Mouse (Mus musculus) left cerebral cortex, postnatal 36 days (tissue): Measurements from ENCODE around the gene Plet1. TPM values are rescaled to one million over a fixed set of nuclear protein-coding genes. Genes with fewer than 3 reads are reported as not detected.

Source experiments
- DNase-seq, 2 experiments: peaks; one replicate each; pipeline ENCODE4 v3.0.0; 2021 to 2022; ENCODE audit warnings: low spot score in 2 of 2, mixed read lengths in 1 of 2
- intact Hi-C: fragments of 180-260 bp; cut with DNase I; formaldehyde crosslinking; loops from one replicate; pipeline ENCODE4 v1.15.1; 2025
- total RNA-seq, 2 experiments: library from RNA; stranded (reverse); gene quantifications; 2 replicates each; pipeline ENCODE4 v1.2.3; 2021

Plet1 gene
- not detected for total RNA-seq

DNA sequence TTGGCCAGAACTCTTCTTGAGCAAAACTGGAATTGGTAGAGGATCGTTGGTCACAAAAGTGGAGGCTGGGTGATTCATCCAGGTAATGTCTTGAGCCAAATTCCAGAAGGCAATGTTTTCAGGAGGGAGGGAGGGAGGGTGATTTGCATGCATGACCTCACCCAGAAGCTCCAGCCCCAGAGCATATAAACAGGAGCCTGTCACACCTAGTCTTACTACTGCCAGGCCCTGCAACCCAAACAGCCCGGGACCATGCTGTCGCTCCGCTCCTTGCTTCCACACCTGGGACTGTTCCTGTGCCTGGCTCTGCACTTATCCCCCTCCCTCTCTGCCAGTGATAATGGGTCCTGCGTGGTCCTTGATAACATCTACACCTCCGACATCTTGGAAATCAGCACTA, at the start of gene Plet1:
Gene Plet1, plus strand, starts transcription at position 215 of the 400 bp plus-strand sequence.
- no peak for DNase-seq
- intact Hi-C loops = no loop called here

DNA sequence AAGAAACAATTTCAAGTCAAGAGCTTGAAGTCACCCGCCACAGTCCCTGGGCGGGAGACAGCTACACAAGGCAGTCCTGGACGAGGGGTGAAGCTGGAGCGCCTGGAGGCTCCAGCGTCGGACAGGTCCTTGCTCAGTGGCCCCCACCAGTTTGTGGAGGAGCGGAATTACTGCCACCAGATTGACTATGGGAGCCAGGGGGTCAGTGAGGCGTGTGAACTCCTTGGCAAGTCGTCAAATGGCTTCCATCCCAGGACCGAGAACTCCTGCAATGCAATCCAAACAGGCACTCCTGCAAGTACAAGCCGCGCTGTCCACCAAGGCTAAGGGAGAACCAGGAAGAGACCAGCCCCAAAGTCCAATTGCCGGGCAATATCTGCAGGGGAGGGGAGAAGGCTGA, 45.3 kb upstream of the Plet1 start:
- intact Hi-C loops = loop anchor here (10.0 kb wide), 1 partner anchor 1364 kb away; the partner anchor contains the start of gene Tmprss5
- DNase-seq = no peak

DNA sequence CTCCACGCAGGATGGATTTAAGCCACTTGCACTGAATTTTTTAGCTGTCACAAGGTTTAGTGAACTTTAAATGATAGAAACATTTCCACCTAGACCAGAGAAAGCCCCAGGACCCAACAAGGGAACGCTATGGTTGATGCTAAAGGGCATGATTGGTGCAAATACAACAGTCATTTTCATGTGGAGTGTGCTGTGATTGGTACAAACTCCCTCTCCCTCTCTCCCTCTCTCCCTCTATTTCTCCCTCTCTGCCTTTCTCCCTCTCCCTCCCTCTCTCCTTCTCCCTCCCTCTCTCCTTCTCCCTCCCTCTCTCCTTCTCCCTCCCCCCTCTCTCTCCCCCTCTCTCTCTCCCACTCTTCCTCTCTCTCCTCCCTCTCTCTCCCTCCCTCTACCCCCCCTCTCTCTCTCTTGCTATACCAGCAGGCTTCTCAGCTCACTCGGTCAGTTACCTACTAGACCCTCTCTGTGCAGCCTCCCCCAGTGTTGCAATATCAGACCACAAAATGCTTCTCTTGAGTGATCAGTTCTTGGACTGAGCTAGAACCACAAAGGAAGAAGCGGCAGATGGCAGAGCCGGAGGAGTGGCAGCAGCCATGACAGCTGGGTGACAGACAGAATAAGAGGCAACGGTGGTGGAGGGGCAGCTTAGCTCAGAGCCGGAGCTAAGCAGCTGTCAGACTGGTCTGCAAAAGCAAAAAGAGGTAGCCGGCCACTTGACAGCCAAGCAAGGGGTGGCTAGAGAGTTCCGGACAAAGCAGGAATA, 42.7 kb upstream of the Plet1 start:
- peak; percentile 29 to 40 for DNase-seq
- intact Hi-C loops = no loop called here

DNA sequence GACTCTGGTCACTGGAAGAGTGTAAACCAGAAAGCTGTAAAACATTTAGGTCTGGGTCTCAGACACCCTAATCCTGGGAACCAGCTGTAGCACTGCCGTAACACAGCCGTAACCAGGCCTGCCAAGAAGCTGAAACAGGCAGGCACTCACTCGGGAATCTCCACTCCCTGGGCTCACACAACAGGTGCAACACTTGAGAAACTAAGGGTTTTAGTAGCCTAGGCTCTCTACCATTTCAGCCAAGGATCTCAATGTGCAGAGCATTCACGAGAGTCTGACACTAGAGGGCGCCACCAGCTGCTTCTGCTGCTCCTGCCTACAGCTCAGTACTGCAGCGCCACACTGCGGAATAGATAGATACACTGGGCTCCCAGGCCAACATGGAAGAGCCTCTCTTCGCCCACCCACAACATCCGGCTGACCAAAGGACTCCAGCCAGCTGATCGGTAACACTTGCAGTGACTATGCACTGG, 42.0 kb upstream of the Plet1 start:
- intact Hi-C loops = no loop called here
- peak; percentile 78 to 85 for DNase-seq

DNA sequence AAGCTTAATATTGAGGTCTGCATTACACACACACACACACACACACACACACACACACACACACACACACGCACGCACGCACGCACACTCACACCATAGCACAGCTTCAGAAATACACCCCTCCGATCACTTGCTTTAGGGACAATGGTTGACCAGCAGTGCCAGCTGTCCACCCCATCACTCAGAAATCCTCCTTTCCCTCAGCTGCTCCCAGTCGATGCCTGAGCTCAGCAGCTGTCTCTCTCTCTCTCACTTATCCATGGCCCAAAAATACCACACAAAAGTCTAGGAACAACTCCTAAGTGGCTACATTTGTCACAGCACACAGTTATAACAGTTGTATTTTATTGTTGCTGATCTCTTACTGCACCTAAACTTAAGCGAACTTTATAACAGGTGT, 36.7 kb upstream of the Plet1 start:
- intact Hi-C loops = no loop called here
- no peak for DNase-seq

DNA sequence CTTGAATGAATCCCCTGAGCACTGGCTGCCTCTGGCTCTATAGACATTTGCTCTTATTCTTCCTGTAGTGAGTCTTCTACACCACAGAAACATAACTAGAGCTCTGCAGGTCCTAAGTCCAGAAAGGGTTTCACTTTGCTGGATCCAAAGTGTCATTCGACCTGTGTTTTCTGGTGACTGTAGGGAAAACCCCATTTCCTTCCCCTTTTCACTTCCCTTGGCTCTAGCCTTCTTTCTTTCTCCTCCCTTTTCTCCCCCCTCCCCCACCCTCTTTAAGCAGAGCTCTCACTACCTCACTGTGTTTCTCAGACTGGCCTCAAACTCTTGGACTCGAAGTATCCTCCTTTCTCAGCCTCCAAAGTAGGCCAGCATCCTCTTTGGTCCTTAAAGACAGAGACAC, 34.8 kb upstream of the Plet1 start:
- intact Hi-C loops = no loop called here
- no peak for DNase-seq

DNA sequence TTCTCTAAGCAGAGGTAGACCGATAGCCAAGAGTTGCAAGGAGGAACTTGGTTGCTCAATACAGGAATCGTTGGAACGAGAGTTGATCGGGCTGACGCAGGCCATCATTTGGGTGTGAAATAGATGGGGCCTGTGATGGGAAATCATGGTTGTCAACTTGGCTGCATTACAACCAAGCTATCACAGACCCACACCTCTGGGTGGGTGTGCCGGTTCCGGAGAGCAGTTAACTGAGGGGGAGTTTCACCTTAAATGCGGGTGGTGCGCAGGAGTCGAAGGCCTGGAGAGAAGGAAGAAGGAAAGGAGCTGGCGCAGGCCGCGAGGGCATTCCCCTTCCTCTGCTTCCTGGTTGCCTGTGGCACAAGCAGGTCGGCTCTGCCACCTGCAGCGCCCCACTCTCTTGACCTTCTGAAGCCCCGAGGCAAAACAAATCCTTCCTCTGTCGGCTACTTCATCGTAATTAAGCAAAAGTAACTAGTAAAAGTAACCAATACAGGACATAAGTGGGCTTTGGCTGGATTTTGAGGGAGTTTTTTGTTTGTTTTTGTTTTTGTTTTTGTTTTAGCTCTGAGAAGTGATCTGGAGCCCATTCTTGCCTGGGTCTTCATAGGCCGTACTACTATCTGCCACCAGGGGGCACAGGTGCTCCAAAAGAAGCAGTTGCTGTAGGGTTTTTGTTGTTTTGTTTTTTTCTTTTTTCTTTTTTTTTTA, 31.7 kb upstream of the Plet1 start:
- intact Hi-C loops = loop anchor here (1.0 kb wide), 1 partner anchor 66 kb away; the partner anchor contains the start of gene Pts
- DNase-seq = peak; percentile 32 to 41

DNA sequence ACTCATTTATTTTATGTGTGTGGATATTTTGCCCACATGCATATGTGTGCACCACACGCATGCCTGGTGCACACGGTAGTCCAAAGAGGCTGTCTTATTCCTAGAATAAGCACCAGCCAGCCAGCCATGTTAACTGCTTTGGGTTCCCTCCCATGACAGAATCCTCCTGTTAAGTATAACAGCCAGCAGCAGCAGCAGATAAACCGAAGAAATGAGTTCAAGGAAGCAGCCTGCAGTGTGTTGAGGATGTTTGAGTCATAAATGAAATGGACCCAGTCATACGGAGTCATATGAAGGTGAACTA, 31.2 kb upstream of the Plet1 start:
- DNase-seq = no peak
- intact Hi-C loops = loop anchor here (1.0 kb wide), 1 partner anchor 65 kb away; the partner anchor contains the start of gene Pts

DNA sequence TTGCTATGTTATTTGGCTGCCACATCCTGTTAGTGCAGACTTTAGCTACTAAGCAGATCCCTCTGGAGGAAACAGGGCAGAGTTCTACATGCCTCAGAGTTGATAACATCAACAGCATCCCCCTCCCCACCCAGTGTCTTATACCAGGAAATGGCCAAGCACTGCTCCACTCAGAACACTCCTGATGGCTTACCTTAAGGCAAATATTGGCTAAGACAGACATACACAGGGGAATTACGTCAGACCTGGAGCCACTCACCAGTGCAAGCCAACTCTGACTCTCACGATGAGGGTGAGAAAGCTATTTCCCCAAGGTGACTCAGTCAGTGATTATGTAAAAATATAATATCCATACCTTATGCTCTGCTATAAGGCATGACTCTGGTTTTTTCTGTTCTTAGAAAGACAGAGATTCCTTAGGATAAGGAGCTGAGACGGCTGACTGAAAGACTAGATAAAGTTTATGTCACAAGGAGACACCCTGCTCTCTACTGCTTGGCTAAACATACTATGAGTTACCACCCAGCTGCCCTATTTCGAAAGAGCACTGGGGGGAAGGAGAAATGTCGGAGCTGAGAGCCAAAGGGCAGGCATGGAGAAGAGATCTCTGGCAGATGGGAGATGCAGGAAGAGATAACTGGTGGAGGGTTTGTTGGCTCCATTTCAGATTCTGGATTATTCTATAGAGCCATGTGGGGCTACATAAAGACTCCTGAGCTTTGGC, 23.8 kb upstream of the Plet1 start:
- no peak for DNase-seq

DNA sequence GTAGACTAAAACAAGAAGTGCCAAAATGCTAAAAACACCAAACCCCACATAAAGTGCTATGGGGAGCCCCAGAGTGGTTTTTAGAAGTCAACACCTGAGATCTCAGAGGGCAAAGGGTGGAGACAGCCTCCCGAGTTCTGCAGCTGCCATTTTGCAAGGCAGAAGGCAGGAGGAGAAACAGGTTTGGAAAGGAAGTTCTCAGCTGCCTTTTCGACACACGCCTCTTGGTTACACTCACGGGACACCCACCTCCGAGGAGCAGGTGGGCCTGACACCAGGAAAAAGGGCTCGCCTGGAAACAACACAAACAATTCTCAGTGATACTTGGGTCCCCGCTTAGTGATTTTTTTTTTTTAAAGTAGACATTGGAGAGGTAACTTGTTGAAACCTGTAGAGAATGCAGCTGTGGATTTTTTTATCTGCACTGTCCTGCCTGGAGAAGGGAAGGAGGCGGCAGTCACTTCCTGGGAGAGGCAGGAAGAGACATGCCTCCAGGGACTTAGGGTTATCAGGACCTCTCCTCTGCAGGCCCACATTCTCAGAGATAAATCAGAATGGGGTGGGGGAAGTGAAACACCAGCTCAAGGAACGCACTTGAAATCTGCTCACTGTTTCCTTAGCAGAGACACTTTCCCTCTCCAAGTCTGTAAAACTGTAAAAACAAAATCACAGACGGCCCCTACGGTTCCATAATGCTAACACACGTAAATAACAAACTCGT, 23.0 kb upstream of the Plet1 start:
- intact Hi-C loops = no loop called here

More for the DNA sequence above, 23.8 kb upstream of the Plet1 start:
- intact Hi-C loops = no loop called here

DNA sequence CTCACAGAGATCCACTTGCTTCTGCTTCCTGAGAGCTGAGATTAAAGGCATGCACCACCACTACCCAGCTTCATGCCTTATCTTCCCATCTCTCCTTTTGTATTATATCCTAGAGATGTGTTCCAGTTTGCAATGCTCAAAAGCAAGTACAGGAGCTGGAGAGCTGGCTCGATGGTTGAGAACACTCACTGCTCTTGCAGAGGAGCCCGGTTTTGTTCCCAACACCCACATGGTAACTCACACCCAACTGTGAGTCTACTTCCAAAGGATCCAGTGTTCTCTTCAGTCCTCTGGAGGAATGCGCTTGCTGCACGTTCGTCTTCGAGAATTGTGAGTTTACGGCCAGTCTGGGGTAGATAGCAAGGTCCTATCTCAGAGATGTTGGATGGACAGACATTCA, 19.0 kb upstream of the Plet1 start:
- intact Hi-C loops = no loop called here
- DNase-seq = no peak

More for the DNA sequence above, 23.0 kb upstream of the Plet1 start:
- DNase-seq = no peak

DNA sequence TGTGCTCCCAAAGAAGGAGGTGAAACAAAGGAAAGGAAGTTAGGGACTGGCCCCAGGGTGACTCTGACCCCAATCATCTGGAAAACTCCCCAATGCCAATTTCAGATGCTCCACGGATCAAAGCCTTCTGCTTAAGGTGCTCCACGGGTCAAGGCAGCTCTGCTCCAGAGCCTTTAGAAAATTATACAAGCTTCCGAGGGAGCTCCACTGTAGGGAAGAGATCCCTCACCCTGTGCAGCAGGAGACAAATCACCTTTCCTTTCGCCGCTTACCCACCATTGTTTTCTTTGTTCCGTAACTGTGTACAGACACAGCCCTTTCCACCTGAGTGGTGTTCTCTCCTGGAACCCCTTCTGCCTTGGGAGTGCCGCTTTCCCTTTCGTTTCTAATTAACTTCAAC, 18.6 kb upstream of the Plet1 start:
- DNase-seq = no peak
- intact Hi-C loops = no loop called here

DNA sequence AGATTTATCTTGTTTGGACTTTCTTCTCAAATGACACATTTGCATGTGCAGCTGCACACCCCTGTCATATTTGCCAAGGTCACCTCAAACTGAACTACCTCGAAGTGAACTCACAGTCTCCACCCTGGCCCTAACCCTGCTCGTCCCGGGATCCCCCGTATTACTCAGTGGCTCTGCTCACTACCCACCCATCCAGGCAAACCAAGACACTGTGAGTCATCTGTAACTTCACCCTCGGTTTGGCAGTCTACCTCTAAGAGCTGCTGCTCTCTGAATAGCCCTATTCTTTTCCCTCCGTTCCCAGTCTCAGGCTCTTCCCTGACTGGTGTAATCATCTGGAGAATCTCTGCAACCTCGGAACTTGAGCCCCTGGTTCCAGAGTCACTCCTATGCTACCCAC, 17.7 kb upstream of the Plet1 start:
- intact Hi-C loops = no loop called here
- no peak for DNase-seq

DNA sequence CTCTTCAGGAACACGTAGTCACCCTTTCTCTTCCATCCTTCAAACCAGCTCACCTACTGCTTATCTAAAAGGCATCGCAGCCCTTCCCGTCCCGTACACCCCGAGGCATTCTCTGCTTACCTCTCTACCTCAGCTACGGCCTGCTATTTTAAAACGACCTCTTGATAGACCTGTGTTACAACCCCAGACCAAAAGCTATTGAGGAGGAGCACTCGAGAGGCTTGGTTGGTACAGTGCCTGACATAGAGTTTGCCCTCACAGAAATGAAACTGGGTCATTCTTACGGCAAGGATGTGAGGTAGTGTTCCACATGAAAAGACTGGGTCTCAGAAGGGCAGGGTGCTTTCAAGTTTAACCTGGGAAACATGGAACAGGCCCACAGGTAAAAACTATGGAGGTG, 17.1 kb upstream of the Plet1 start:
- intact Hi-C loops = no loop called here
- no peak for DNase-seq

DNA sequence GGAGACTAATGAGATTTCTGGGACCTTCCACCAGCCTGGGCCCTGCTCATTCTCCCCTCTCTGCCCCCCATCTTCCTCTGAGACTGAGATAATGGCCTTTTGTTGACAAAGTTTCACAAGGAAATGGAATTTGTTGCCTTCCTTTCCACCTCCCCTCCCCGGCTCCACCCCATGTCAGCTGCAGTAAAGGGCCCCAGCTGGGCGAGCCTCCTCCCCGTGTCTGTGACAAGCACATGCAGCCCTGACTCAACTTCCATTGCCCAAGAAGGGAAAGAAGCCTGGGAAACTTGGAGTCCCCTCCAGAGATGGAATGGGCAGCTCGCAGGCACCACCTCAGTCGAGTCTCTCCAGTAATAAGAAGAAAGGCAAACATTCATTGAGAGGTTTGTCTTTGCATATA, 15.5 kb upstream of the Plet1 start:
- intact Hi-C loops = no loop called here

DNA sequence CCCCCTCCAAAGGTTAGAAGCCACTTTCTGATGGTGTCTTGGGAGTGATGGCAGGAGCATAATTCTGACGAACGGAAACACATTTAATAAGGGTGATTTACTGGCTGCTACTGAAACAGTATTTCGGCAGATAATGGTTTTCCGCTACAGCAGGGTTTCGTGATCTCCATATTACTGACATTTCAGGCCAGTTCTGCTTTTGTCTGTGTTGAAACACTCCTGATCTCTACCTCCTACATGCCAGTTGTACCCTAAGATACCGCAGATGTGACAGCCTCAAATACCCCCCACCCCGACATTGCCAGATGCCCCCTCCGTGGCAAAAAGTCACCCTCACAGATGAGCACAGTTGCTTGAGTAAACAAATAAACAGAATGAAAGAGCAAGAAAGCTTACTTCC, 14.8 kb upstream of the Plet1 start:
- DNase-seq = no peak
- intact Hi-C loops = no loop called here

More for the DNA sequence above, 15.5 kb upstream of the Plet1 start:
- no peak for DNase-seq

DNA sequence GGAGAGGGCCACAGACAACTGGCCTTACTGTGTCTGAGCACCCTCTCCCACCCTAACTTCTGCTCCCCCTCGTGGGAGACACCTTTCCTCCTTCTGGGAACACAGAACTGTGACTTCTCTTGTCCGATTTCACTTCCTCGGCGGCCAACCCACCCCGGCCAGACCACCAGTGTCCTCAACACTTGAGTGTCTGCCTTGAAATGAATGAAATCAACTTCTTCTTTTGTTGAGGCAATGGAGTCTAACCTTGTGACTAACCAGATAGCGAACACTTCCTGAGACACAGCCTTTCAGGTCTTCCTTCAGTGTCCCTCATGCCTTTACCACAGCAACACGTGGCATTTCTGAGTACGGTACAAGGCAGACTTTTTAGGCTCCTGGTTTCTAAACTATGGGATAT, 11.6 kb upstream of the Plet1 start:
- DNase-seq = no peak
- intact Hi-C loops = no loop called here

DNA sequence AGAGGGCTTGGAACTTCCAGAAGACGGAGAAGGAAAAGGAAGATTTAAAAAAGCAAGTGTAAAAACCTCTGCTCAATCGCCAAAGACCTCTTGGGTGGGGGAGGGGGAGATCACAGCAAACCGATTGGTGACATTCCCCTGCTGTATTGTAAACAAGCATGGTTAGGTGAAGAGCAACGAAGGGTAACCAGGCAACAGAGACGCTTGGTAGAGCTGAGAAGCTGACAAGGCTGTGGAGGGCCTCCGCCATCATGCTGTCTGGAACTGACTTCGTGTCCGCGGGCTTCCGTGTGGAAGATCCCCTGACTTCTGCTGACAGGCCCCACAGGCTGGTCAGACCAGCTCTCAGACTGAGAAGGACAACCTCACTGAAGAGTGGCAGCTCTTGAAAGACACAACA, 8.8 kb upstream of the Plet1 start:
- intact Hi-C loops = no loop called here
- DNase-seq = no peak

DNA sequence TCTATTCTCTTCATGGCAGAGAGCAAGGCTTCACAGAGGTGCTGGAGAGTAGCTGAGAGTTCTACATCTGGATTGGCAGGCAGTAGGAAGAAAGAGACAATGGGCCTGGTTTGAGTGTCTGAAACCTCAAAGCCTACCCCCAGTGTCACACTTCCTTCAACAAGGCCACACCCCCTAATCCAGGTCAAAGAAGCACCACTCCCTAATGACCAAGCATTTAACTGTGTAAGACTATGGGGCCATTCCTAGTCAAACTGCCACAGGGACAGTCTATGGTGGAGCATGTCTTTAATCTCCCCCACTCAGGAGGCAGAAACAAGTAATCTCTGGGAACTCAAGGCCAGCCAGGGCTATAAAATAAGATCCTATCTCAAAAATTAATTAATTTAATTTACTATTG, 3.5 kb upstream of the Plet1 start:
- intact Hi-C loops = no loop called here
- DNase-seq = no peak

DNA sequence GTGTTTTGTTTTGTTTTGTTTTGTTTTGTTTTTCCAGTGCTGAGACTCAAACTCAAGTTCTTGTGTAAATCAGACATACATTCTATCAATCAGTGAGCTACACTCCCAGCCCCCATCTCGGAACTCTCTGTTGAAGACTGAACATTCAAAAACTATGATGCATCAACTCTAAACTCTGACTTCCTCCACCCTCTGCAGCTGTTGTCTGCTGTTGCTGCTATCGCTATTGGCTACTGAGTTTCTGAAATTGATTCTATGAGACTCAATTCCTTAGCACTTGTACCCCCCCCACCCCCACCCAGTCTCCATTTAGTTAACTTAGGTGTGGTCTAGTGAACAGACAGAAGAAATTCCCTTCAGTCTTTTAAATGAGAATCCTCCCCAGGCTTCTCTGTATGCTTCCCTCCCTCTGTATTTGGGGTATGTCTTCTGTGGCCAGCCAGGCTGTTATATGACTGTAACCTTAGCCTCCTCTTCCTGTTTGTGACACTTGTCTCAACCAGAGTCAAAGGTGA, 2.7 kb upstream of the Plet1 start:
- no peak for DNase-seq
- intact Hi-C loops = no loop called here
